Mouse (Mus musculus) myocyte (in vitro differentiated cells): Measurements from ENCODE around the gene Itm2c.

Experiments used
- CEBPB ChIP-seq: IDR thresholded peaks from 2 replicates; pipeline ENCODE4 v1.6.1; 2011; ENCODE audit warnings: mild to moderate bottlenecking, moderate library complexity; ENCODE audit not compliant: poor library complexity, insufficient read depth, severe bottlenecking
- E2F4 ChIP-seq: IDR thresholded peaks from one replicate; pipeline ENCODE4 v1.6.1; 2011; ENCODE audit warnings: mild to moderate bottlenecking, control low read depth, moderate library complexity; ENCODE audit not compliant: insufficient read depth
- MAX ChIP-seq: IDR thresholded peaks from one replicate; pipeline ENCODE4 v1.6.1; 2011; ENCODE audit warnings: low read depth, mild to moderate bottlenecking, control low read depth
- POLR2A ChIP-seq: IDR thresholded peaks from one replicate; pipeline ENCODE4 v1.6.1; 2011; ENCODE audit warnings: low read depth, mild to moderate bottlenecking, control low read depth, moderate library complexity; ENCODE audit not compliant: insufficient read length
- POLR2AphosphoS2 ChIP-seq: IDR thresholded peaks from one replicate; pipeline ENCODE4 v1.6.1; 2011; ENCODE audit warnings: low read depth, control low read depth; ENCODE audit not compliant: insufficient read length
- REST ChIP-seq: IDR thresholded peaks from one replicate; pipeline ENCODE4 v1.6.1; 2011; ENCODE audit warnings: mild to moderate bottlenecking, control low read depth, moderate library complexity; ENCODE audit not compliant: insufficient read depth, insufficient read length
- TCF12 ChIP-seq: IDR thresholded peaks from one replicate; pipeline ENCODE4 v1.6.1; 2011; ENCODE audit warnings: mild to moderate bottlenecking, control low read depth; ENCODE audit not compliant: poor library complexity, insufficient read depth, severe bottlenecking
- USF1 ChIP-seq: IDR thresholded peaks from one replicate; pipeline ENCODE4 v1.6.1; 2011; ENCODE audit warnings: low read depth, mild to moderate bottlenecking, control low read depth, moderate library complexity

DNA sequence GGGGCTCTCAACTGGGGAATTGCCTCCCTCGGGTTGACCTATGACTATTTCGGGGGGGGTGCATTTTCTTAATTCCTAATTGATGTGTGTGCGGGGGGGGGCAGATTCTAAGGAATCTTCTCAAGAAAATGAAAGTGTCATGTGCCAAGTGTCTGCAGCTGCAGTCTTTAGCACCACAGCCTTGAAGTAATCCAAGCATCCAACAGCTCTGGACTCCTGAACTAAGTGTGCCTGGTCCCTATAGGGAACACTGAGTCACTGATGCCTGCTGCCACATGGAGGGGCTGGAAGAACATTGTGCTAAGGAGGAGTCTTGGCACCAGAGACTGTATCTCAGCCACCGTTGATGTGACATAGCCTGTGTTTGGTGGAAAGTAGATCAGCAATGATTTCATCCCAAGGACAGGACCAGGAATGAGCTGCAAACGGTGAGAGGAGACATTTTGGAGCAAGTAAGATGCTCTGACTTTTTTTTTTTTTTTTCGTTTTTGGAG lies 36.8 kb upstream of the Itm2c start:
- TF ChIP-seq POLR2A (no peak), MAX (no peak), CEBPB (no peak), TCF12 (no peak), REST (no peak), USF1 (no peak), E2F4 (no peak), POLR2AphosphoS2 (no peak)
